Mouse (Mus musculus) hindbrain, embryonic 11.5 days (tissue): ENCODE measurements around the gene Fam117b. TPM values are rescaled to one million over a fixed set of nuclear protein-coding genes. Genes with fewer than 3 reads are reported as not detected.

ENCODE experiments used
- ATAC-seq: fragments of 200-750 bp; cut with Nextera tagmentation; 2 replicates; pipeline ENCODE4 v1.8.0; 2017; ENCODE audit warnings: mild to moderate bottlenecking, moderate TSS enrichment, moderate library complexity; ENCODE audit not compliant: low FRiP score
- DNase-seq: peaks from one replicate; pipeline ENCODE4 v3.0.0-alpha.2; 2015; ENCODE audit warnings: low spot score
- H3K27ac ChIP-seq: fragments of 300-500 bp; sonication (generic); 2 replicates; pipeline ENCODE4 v1.5.1; 2014; ENCODE audit warnings: mild to moderate bottlenecking, low read depth, low read length
- H3K27me3 ChIP-seq: fragments of 300-500 bp; sonication (generic); 2 replicates; pipeline ENCODE4 v1.6.1; 2014; ENCODE audit warnings: mild to moderate bottlenecking, low read length, moderate library complexity, mixed read lengths; ENCODE audit not compliant: control insufficient read depth, insufficient read depth
- H3K36me3 ChIP-seq: fragments of 300-500 bp; sonication (generic); 2 replicates; pipeline ENCODE4 v1.6.1; 2014; ENCODE audit warnings: mild to moderate bottlenecking, low read length, moderate library complexity, mixed read lengths; ENCODE audit not compliant: control insufficient read depth, insufficient read depth
- H3K4me1 ChIP-seq: fragments of 300-500 bp; sonication (generic); replicated peaks from 2 replicates; pipeline ENCODE4 v1.6.1; 2014; ENCODE audit warnings: low read length, mixed read lengths; ENCODE audit not compliant: control insufficient read depth, insufficient read depth
- H3K4me2 ChIP-seq: fragments of 300-500 bp; sonication (generic); replicated peaks from 2 replicates; pipeline ENCODE4 v1.6.1; 2014; ENCODE audit warnings: mild to moderate bottlenecking, low read depth, low read length
- H3K4me3 ChIP-seq: fragments of 300-500 bp; sonication (generic); 2 replicates; pipeline ENCODE4 v1.5.1; 2014; ENCODE audit warnings: low read depth, low read length
- H3K9ac ChIP-seq: fragments of 300-500 bp; sonication (generic); 2 replicates; pipeline ENCODE4 v1.6.1; 2014; ENCODE audit warnings: low read depth, low read length
- H3K9me3 ChIP-seq: fragments of 300-500 bp; sonication (generic); 2 replicates; pipeline ENCODE4 v1.6.1; 2016; ENCODE audit warnings: low read length; ENCODE audit not compliant: control insufficient read depth
- WGBS: fragments of 180-500 bp; shearing (Covaris S2); extraction: QIAGEN DNeasy Blood & Tissue Kit; methylation state at CpG from one replicate; pipeline ENCODE4 v1.1.7; 2014; 5-methylcytosine and 5-hydroxymethylcytosine counted together
- polyA plus RNA-seq: library from polyadenylated mRNA; unstranded; fragments of >200 nt; fragmentation: Nextera tagmentation; extraction: Ambion mirVana; gene quantifications from 2 replicates; pipeline ENCODE4 v1.2.1, GENCODE M21; 2014

Gene Fam117b
- polyA plus RNA-seq, 1 experiment from 2014 or later: 20.2 TPM

GRCm38 (mm10) chr1:59905916-59906315, 6.9 kb upstream of the Fam117b start:
- Histone ChIP-seq H3K9me3 (no peaks in the 10 kb centered on the region), H3K4me3 (no peak overlapping the region), H3K9ac (no peak overlapping the region), H3K4me1 (no peaks in the 10 kb centered on the region), H3K27ac (no peak overlapping the region), H3K4me2 (no peak overlapping the region), H3K36me3 (no peaks in the 10 kb centered on the region), H3K27me3 (no peaks in the 10 kb centered on the region)
- DNase-seq: no peak
- 86% methylated on average over 2 of the region's 2 CpGs for WGBS
- ATAC-seq: no peak

- 89% methylated on average over 13 of the region's 13 CpGs for WGBS
- Histone ChIP-seq H3K4me1 (no peaks in the 10 kb centered on the region), H3K4me2 (no peak overlapping the region), H3K36me3 (no peaks in the 10 kb centered on the region), H3K9me3 (no peaks in the 10 kb centered on the region), H3K27me3 (no peaks in the 10 kb centered on the region), H3K27ac (no peak overlapping the region), H3K9ac (no peak overlapping the region), H3K4me3 (no peak overlapping the region)
- ATAC-seq (no peak), DNase-seq (no peak)
Observed at GRCm38 (mm10) chr1:59906819-59907521, 5.8 kb upstream of the Fam117b start.

- no peak for DNase-seq
- no peak overlapping the region for H3K9ac ChIP-seq
- no peak overlapping the region for H3K27ac ChIP-seq
- H3K9me3 ChIP-seq: no peaks in the 10 kb centered on the region
- no peak for ATAC-seq
- no peaks in the 10 kb centered on the region for H3K27me3 ChIP-seq
- H3K4me2 ChIP-seq: no peak overlapping the region
- 25% methylated on average over 2 of the region's 2 CpGs for WGBS
- no peaks in the 10 kb centered on the region for H3K36me3 ChIP-seq
- H3K4me1 ChIP-seq: no peaks in the 10 kb centered on the region
- H3K4me3 ChIP-seq: no peak overlapping the region
Observed at GRCm38 (mm10) chr1:59907700-59908099, 5.1 kb upstream of the Fam117b start.

- H3K4me1 ChIP-seq: no peaks in the 10 kb centered on the region
- 97% methylated on average over 1 of the region's 1 CpGs for WGBS
- no peaks in the 10 kb centered on the region for H3K27me3 ChIP-seq
- DNase-seq (no peak), ATAC-seq (no peak)
- H3K4me2 ChIP-seq: no peak overlapping the region
- no peaks in the 10 kb centered on the region for H3K9me3 ChIP-seq
- no peak overlapping the region for H3K4me3 ChIP-seq
- H3K36me3 ChIP-seq: no peaks in the 10 kb centered on the region
- no peak overlapping the region for H3K27ac ChIP-seq
- H3K9ac ChIP-seq: no peak overlapping the region
Observed at GRCm38 (mm10) chr1:59910941-59911340, 1.9 kb upstream of the Fam117b start.

- H3K9me3 ChIP-seq: no peaks in the 10 kb centered on the region
- peak overlapping the region; percentile 94 for H3K27ac ChIP-seq
- DNase-seq (peak; percentile 64), ATAC-seq (peak; percentile 63)
- under 1% methylated on average over 80 of the region's 98 CpGs for WGBS
- no peaks in the 10 kb centered on the region for H3K4me1 ChIP-seq
- peak overlapping the region; percentile 98 for H3K9ac ChIP-seq
- H3K4me3 ChIP-seq: peak overlapping the region; percentile 98
- peak overlapping the region; percentile 68 for H3K4me2 ChIP-seq
- no peaks in the 10 kb centered on the region for H3K36me3 ChIP-seq
- H3K27me3 ChIP-seq: no peaks in the 10 kb centered on the region
Observed at GRCm38 (mm10) chr1:59913195-59913868, 526 bp downstream of the Fam117b start.

GRCm38 (mm10) chr1:59913869-59914225, 1.0 kb downstream of the Fam117b start:
- H3K27ac ChIP-seq: peak overlapping the region; percentile 94; the same call in 1 of the 2 replicates
- ATAC-seq (no peak), DNase-seq (no peak)
- no peaks in the 10 kb centered on the region for H3K4me1 ChIP-seq
- H3K9ac ChIP-seq: peak overlapping the region; percentile 98
- H3K4me3 ChIP-seq: peak overlapping the region; percentile 98
- no peaks in the 10 kb centered on the region for H3K36me3 ChIP-seq
- WGBS: 6% methylated on average over 12 of the region's 12 CpGs
- no peaks in the 10 kb centered on the region for H3K9me3 ChIP-seq
- H3K27me3 ChIP-seq: no peaks in the 10 kb centered on the region
- H3K4me2 ChIP-seq: peak overlapping the region; percentile 68

- 0 out of 2 replicates have a peak overlapping the region, but pooled peaks have one; percentile 98 for H3K4me3 ChIP-seq
- no peak overlapping the region for H3K27ac ChIP-seq
- no peak for DNase-seq
- no peak overlapping the region for H3K4me2 ChIP-seq
- 81% methylated on average over 3 of the region's 3 CpGs for WGBS
- H3K36me3 ChIP-seq: no peaks in the 10 kb centered on the region
- no peaks in the 10 kb centered on the region for H3K27me3 ChIP-seq
- no peaks in the 10 kb centered on the region for H3K9me3 ChIP-seq
- H3K9ac ChIP-seq: no peak overlapping the region
- ATAC-seq: no peak
- no peaks in the 10 kb centered on the region for H3K4me1 ChIP-seq
Observed at GRCm38 (mm10) chr1:59914799-59915198, 2.0 kb downstream of the Fam117b start.

GRCm38 (mm10) chr1:59915843-59916610, 3.2 kb downstream of the Fam117b start:
- Histone ChIP-seq H3K4me1 (no peaks in the 10 kb centered on the region), H3K27me3 (no peaks in the 10 kb centered on the region), H3K9me3 (no peaks in the 10 kb centered on the region), H3K9ac (no peak overlapping the region), H3K4me2 (no peak overlapping the region), H3K4me3 (no peak overlapping the region), H3K36me3 (no peaks in the 10 kb centered on the region), H3K27ac (no peak overlapping the region)
- 87% methylated on average over 10 of the region's 10 CpGs for WGBS
- no peak for ATAC-seq
- DNase-seq: no peak
